In the genomic region with DNA sequence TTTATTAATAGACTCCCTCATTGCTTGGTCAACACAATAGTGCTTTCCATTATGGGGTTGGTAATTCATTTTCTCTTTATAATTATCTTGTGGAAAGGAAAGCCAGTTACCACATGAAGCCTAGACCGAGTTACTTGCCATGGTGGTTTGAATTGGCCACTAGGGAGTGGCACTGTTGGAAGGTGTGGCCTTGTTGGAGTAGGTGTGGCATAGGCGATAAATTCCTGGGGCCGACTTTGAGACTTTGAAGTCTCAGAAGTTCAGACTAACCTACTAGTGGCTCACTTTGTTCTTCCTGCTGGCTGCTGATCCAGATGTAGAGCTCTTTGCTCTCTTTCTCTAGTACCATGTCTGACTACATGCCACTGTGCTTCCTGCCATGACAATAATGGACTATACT, we compare ENCODE assay signal across 13 mouse cellular contexts.
"Had no signal": no experiment of that assay in that cellular context is flagged by ENCODE, and none has a peak within 500 bp of the region (broad histone marks: within the 10 kb centered on the region; RNA-seq: fewer than 3 reads in every experiment).

No protein-coding gene starts in this region.

- H3K4me1 ChIP-seq: limb, embryonic 15.5 days; midbrain, embryonic 10.5 days; neural tube, embryonic 15.5 days had no signal

- H3K27me3 ChIP-seq: limb, embryonic 15.5 days; neural tube, embryonic 15.5 days had no signal

- H3K9me3 ChIP-seq: limb, embryonic 15.5 days; midbrain, embryonic 10.5 days; neural tube, embryonic 15.5 days had no signal

- H3K27ac ChIP-seq: limb, embryonic 15.5 days; midbrain, embryonic 10.5 days; neural tube, embryonic 15.5 days; stomach, postnatal 0 days had no signal

- H3K9ac ChIP-seq: limb, embryonic 15.5 days; lung, embryonic 14.5 days; neural tube, embryonic 15.5 days had no signal

- H3K4me3 ChIP-seq: limb, embryonic 15.5 days; midbrain, embryonic 10.5 days; myocyte; neural tube, embryonic 15.5 days had no signal

- H3K4me2 ChIP-seq: limb, embryonic 15.5 days; lung, embryonic 14.5 days; neural tube, embryonic 15.5 days had no signal

- H3K36me3 ChIP-seq: neural tube, embryonic 15.5 days had no signal

- DNase-seq: kidney, adult 18-20 months; kidney, postnatal 14 days; lung, embryonic 14.5 days; lung, postnatal 10 days; lung, postnatal 4 days; midbrain, embryonic 14.5 days; thymus, adult 18-20 months; thymus, postnatal 25 days had no signal
